Mouse (Mus musculus): ENCODE measurements around the gene Gtf2h1. TPM values are rescaled to one million over a fixed set of nuclear protein-coding genes. Genes with fewer than 3 reads are reported as not detected.
"Not testable (repeated sequence)": the region's sequence is repeated elsewhere in the genome, so short reads cannot be mapped to it uniquely, and the experiment has no call there.

The Gtf2h1 gene
- polyA plus RNA-seq, 1 experiment from 2014 or later: 64.0 TPM

DNA sequence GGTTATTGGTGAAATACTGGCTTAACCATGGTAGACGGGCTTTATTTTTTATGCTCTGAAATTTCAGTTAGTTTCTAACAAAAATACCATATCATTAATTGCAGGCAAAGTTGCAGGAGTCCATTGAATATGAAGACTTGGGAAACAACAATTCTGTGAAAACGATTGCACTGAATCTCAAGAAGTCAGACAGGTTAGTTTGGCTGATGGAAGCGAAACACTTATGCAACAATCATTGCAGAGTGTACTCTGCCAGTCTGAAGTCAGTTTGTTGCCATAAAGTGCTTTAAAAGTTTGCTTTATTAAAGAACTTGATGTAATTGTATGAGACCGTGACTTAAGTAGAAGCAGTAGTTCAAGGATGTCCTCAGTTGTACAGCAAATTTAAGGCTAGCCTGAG is 18.1 kb downstream of the Gtf2h1 start:
- H3K36me3 ChIP-seq (replicated peaks; ENCODE audit: control insufficient read depth, insufficient read depth, low read depth, low read length): peaks cover 11% of the 10 kb centered on the region

DNA sequence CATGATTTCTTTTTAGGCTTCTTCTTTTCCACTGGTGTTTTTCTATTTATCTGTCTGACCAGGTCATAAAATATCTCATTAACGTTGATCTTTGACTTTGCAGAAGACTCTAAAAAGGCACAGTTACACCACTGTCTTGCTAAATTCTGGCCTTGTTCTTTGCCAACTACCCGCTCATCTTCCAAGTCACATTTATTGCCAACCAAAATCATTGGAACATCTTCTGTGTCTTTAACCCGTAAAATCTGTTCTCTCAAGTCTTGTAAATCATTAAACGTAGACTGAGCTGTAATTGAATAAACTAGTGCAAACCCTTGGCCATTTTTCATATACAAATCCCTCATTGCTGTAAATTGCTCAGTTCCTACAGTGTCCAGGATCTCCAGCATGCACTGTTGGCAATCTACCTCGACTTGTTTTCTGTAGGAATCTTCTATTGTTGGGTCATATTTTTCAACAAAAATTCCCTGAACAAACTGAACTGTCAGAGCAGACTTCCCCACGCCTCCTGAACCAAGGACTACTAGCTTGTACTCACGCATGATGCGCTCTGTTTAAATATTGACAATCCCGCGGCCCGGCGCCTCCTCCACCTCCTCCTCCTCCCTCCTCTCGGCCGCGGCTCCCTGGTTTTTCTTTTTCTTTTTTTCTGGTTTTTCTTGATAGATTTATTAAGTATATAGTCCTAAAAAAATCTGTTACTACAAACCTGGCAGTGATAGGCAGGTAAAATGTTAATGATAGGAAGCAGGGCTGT is 25.2 kb downstream of the Gtf2h1 start:
- WGBS: 93% methylated on average over 15 of the region's 15 CpGs
- ATAC-seq (replicated peaks; ENCODE audit: insufficient number of reproducible peaks, low FRiP score, low TSS enrichment, low read depth); H3K4me1 ChIP-seq (ENCODE audit: control insufficient read depth, insufficient read depth, low read length); H3K4me3 ChIP-seq (ENCODE audit: low read depth, low read length); H3K36me3 ChIP-seq (replicated peaks; ENCODE audit: control insufficient read depth, insufficient read depth, low read depth, low read length); H3K4me2 ChIP-seq (ENCODE audit: low read depth, low read length); H3K9me3 ChIP-seq (replicated peaks; ENCODE audit: control insufficient read depth, low read length); H3K27ac ChIP-seq (replicated peaks; ENCODE audit: low read depth, low read length); H3K27me3 ChIP-seq (ENCODE audit: control insufficient read depth, insufficient read depth, low read length); DNase-seq (ENCODE audit: low spot score); H3K9ac ChIP-seq (replicated peaks; ENCODE audit: low read length): not testable (repeated sequence)

More for the DNA sequence above, 18.1 kb downstream of the Gtf2h1 start:
- no peaks in the 10 kb centered on the region for H3K4me1 ChIP-seq (ENCODE audit: control insufficient read depth, insufficient read depth, low read length)
- no peak overlapping the region for H3K9ac ChIP-seq (replicated peaks; ENCODE audit: low read length)
- H3K4me2 ChIP-seq (ENCODE audit: low read depth, low read length): no peak overlapping the region
- WGBS: 87% methylated on average over 4 of the region's 4 CpGs
- no peak for ATAC-seq (replicated peaks; ENCODE audit: insufficient number of reproducible peaks, low FRiP score, low TSS enrichment, low read depth)
- DNase-seq (ENCODE audit: low spot score): no peak
- H3K27me3 ChIP-seq (ENCODE audit: control insufficient read depth, insufficient read depth, low read length): no peaks in the 10 kb centered on the region
- H3K4me3 ChIP-seq (ENCODE audit: low read depth, low read length): no peak overlapping the region
- no peak overlapping the region for H3K27ac ChIP-seq (replicated peaks; ENCODE audit: low read depth, low read length)
- H3K9me3 ChIP-seq (replicated peaks; ENCODE audit: control insufficient read depth, low read length): no peaks in the 10 kb centered on the region

- H3K27me3 ChIP-seq (ENCODE audit: control insufficient read depth, insufficient read depth, low read length): no peaks in the 10 kb centered on the region
- H3K4me2 ChIP-seq (ENCODE audit: low read depth, low read length): no peak overlapping the region
- ATAC-seq (replicated peaks; ENCODE audit: insufficient number of reproducible peaks, low FRiP score, low TSS enrichment, low read depth) (no peak), DNase-seq (ENCODE audit: low spot score) (no peak)
- WGBS: 80% methylated on average over 20 of the region's 20 CpGs
- no peak overlapping the region for H3K9ac ChIP-seq (replicated peaks; ENCODE audit: low read length)
- H3K27ac ChIP-seq (replicated peaks; ENCODE audit: low read depth, low read length): no peak overlapping the region
- no peak overlapping the region for H3K4me3 ChIP-seq (ENCODE audit: low read depth, low read length)
- peaks cover 5% of the 10 kb centered on the region for H3K36me3 ChIP-seq (replicated peaks; ENCODE audit: control insufficient read depth, insufficient read depth, low read depth, low read length)
- H3K4me1 ChIP-seq (ENCODE audit: control insufficient read depth, insufficient read depth, low read length): no peaks in the 10 kb centered on the region
- no peaks in the 10 kb centered on the region; the same call in 1 of the 2 replicates for H3K9me3 ChIP-seq (replicated peaks; ENCODE audit: control insufficient read depth, low read length)
Observed at GRCm38 (mm10) chr7:46827046-46827802, 31.3 kb downstream of the Gtf2h1 start.

DNA sequence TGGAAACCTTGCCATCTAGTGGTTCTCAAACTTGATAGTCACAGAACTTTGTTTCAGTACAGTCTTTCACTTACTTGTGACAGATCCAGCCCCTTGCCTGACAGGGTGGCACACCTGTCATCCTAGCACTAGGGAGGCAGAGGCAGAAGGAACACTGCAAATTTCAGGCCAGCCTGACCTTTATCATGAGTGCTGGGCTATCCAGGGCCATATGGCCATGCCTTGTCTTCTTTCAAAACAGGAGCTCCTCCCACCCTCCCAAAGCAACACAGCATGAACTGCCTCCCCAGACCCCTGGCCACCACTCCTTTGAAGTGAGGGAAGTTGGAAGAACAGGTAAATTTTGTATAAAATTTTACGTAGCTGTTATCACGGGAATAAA is 31.9 kb downstream of the Gtf2h1 start:
- DNase-seq (ENCODE audit: low spot score): no peak
- no peak overlapping the region for H3K27ac ChIP-seq (replicated peaks; ENCODE audit: low read depth, low read length)
- H3K9me3 ChIP-seq (replicated peaks; ENCODE audit: control insufficient read depth, low read length): no peaks in the 10 kb centered on the region; the same call in 1 of the 2 replicates
- no peak overlapping the region for H3K4me2 ChIP-seq (ENCODE audit: low read depth, low read length)
- WGBS: 91% methylated on average over 2 of the region's 2 CpGs
- no peak for ATAC-seq (replicated peaks; ENCODE audit: insufficient number of reproducible peaks, low FRiP score, low TSS enrichment, low read depth)
- no peak overlapping the region for H3K4me3 ChIP-seq (ENCODE audit: low read depth, low read length)
- no peaks in the 10 kb centered on the region for H3K27me3 ChIP-seq (ENCODE audit: control insufficient read depth, insufficient read depth, low read length)
- no peaks in the 10 kb centered on the region for H3K4me1 ChIP-seq (ENCODE audit: control insufficient read depth, insufficient read depth, low read length)
- no peak overlapping the region for H3K9ac ChIP-seq (replicated peaks; ENCODE audit: low read length)
- no peaks in the 10 kb centered on the region; the same call in none of the 2 replicates for H3K36me3 ChIP-seq (replicated peaks; ENCODE audit: control insufficient read depth, insufficient read depth, low read depth, low read length)

DNA sequence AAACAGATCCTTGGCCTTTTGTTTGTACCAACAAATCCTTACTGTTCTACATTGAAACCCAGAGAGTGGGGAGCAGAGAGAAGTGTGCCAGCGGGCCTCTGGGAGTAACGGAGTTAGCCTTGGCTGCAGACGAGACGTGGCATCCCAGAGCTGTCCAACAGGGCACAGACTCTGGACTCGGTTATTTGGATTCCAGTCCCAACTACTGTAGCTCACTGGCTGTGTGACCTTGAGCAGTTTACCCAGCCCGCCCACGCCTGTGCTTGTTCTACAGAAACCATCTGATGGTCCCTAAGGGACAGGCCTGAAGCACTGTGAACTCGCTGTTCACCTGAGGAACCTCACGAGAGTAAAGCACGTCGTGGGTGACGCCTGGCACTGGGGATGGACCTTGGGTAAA is 34.0 kb downstream of the Gtf2h1 start:
- Histone ChIP-seq H3K4me1 (ENCODE audit: control insufficient read depth, insufficient read depth, low read length) (no peaks in the 10 kb centered on the region), H3K4me3 (ENCODE audit: low read depth, low read length) (no peak overlapping the region), H3K9me3 (replicated peaks; ENCODE audit: control insufficient read depth, low read length) (no peaks in the 10 kb centered on the region; the same call in 1 of the 2 replicates), H3K27ac (replicated peaks; ENCODE audit: low read depth, low read length) (no peak overlapping the region), H3K27me3 (ENCODE audit: control insufficient read depth, insufficient read depth, low read length) (no peaks in the 10 kb centered on the region), H3K4me2 (ENCODE audit: low read depth, low read length) (no peak overlapping the region), H3K36me3 (replicated peaks; ENCODE audit: control insufficient read depth, insufficient read depth, low read depth, low read length) (no peaks in the 10 kb centered on the region), H3K9ac (replicated peaks; ENCODE audit: low read length) (no peak overlapping the region)
- ATAC-seq (replicated peaks; ENCODE audit: insufficient number of reproducible peaks, low FRiP score, low TSS enrichment, low read depth): no peak
- WGBS: 87% methylated on average over 12 of the region's 12 CpGs
- DNase-seq (ENCODE audit: low spot score): no peak

- Histone ChIP-seq H3K4me2 (ENCODE audit: low read depth, low read length) (no peak overlapping the region), H3K9me3 (replicated peaks; ENCODE audit: control insufficient read depth, low read length) (no peaks in the 10 kb centered on the region; the same call in 1 of the 2 replicates), H3K4me3 (ENCODE audit: low read depth, low read length) (no peak overlapping the region), H3K36me3 (replicated peaks; ENCODE audit: control insufficient read depth, insufficient read depth, low read depth, low read length) (no peaks in the 10 kb centered on the region), H3K9ac (replicated peaks; ENCODE audit: low read length) (no peak overlapping the region), H3K4me1 (ENCODE audit: control insufficient read depth, insufficient read depth, low read length) (no peaks in the 10 kb centered on the region), H3K27me3 (ENCODE audit: control insufficient read depth, insufficient read depth, low read length) (no peaks in the 10 kb centered on the region), H3K27ac (replicated peaks; ENCODE audit: low read depth, low read length) (no peak overlapping the region)
- ATAC-seq (replicated peaks; ENCODE audit: insufficient number of reproducible peaks, low FRiP score, low TSS enrichment, low read depth) (no peak), DNase-seq (ENCODE audit: low spot score) (no peak)
- 60% methylated on average over 13 of the region's 13 CpGs for WGBS
Observed at GRCm38 (mm10) chr7:46830799-46831590, 35.1 kb downstream of the Gtf2h1 start.

DNA sequence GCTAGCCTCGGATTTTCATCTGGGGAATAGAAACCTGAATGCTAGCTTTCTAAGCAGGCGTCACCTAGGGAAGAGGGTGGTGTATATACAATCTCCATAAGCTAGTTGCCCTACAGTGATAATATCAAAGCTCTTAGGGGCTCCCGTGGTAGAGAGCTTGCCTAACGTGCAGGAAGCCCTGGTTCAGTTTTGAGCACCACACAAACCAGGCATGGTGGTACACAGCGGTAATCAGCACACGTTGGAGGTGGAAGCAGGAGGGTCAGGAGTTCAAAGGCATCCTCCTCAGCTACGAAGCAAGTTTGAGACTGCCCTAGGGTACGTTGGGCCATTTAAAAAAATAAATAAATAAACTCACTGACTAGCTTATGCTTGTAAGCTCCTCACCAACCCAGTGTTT is 35.8 kb downstream of the Gtf2h1 start:
- no peak for DNase-seq (ENCODE audit: low spot score)
- H3K4me1 ChIP-seq (ENCODE audit: control insufficient read depth, insufficient read depth, low read length): no peaks in the 10 kb centered on the region
- WGBS: 74% methylated on average over 8 of the region's 8 CpGs

More for the DNA sequence above, 35.8 kb downstream of the Gtf2h1 start:
- H3K27ac ChIP-seq (replicated peaks; ENCODE audit: low read depth, low read length): no peak overlapping the region
- no peaks in the 10 kb centered on the region for H3K27me3 ChIP-seq (ENCODE audit: control insufficient read depth, insufficient read depth, low read length)
- no peaks in the 10 kb centered on the region; the same call in 1 of the 2 replicates for H3K9me3 ChIP-seq (replicated peaks; ENCODE audit: control insufficient read depth, low read length)
- no peaks in the 10 kb centered on the region for H3K36me3 ChIP-seq (replicated peaks; ENCODE audit: control insufficient read depth, insufficient read depth, low read depth, low read length)
- H3K4me3 ChIP-seq (ENCODE audit: low read depth, low read length): no peak overlapping the region
- H3K9ac ChIP-seq (replicated peaks; ENCODE audit: low read length): no peak overlapping the region
- no peak for ATAC-seq (replicated peaks; ENCODE audit: insufficient number of reproducible peaks, low FRiP score, low TSS enrichment, low read depth)
- no peak overlapping the region for H3K4me2 ChIP-seq (ENCODE audit: low read depth, low read length)

Data from embryonic facial prominence, embryonic 11.5 days (tissue).